Mouse (Mus musculus) heart, postnatal 0 days (tissue): ENCODE measurements at regions not wholly inside any gene's neighbourhood (a gene's known extent, or its start where the extent isn't known, plus 50 kb on each side); places are given as distances from the start of the nearest gene placed in this dataset.

Experiments
- CTCF ChIP-seq: IDR thresholded peaks from 2 replicates; pipeline ENCODE4 v1.5.1; 2016; ENCODE audit warnings: antibody characterized with exemption, control low read depth, low read depth
- EP300 ChIP-seq: IDR thresholded peaks from 2 replicates; pipeline ENCODE4 v1.6.1; 2016; ENCODE audit warnings: antibody characterized with exemption, low read depth

DNA sequence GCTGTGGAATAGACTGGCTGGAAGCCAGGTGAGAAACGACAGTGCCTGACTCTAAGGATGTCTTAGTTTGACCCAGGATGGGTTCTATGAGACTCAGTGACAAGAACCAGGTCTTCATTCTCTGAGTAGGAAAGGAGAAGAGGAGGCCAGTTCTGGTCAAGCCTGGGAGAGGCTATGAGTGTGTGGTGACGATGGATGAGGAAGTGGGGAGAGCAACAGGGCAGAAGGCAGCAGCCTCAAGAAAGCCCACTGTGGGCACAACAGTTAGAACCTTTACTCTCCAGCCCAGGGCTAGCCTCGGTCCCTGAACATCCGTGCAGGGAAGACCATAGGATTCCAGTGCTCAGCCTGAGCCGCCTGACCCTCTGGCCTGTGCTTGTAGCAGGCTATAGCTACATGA lies 147.9 kb upstream of the Rybp start:
- TF ChIP-seq CTCF (no peak), EP300 (no peak)
